Mouse (Mus musculus) embryonic facial prominence, embryonic 14.5 days (tissue): Measurements from ENCODE around the gene Adra2c. TPM values are rescaled to one million over a fixed set of nuclear protein-coding genes. Genes with fewer than 3 reads are reported as not detected.
A peak's percentile ranks its signal among the peaks of the same experiment; 100 is the strongest.

Experiments
- ATAC-seq: fragments of 200-750 bp; cut with Nextera tagmentation; 2 replicates; pipeline ENCODE4 v1.8.0; 2017; ENCODE audit warnings: low read depth, moderate number of reproducible peaks, moderate TSS enrichment
- DNase-seq: peaks from one replicate; pipeline ENCODE4 v3.0.0-alpha.2; 2015; ENCODE audit warnings: low spot score
- H3K27ac ChIP-seq: fragments of 300-500 bp; sonication (generic); replicated peaks from 2 replicates; pipeline ENCODE4 v1.5.1; 2014; ENCODE audit warnings: low read depth, mild to moderate bottlenecking, low read length, moderate library complexity
- H3K27me3 ChIP-seq: fragments of 300-500 bp; sonication (generic); replicated peaks from 2 replicates; pipeline ENCODE4 v1.6.1; 2014; ENCODE audit warnings: low read length; ENCODE audit not compliant: control insufficient read depth, insufficient read depth
- H3K36me3 ChIP-seq: fragments of 300-500 bp; sonication (generic); 2 replicates; pipeline ENCODE4 v1.6.1; 2014; ENCODE audit warnings: low read length, mixed read lengths; ENCODE audit not compliant: control insufficient read depth, insufficient read depth
- H3K4me1 ChIP-seq: fragments of 300-500 bp; sonication (generic); 2 replicates; pipeline ENCODE4 v1.6.1; 2014; ENCODE audit warnings: antibody characterized with exemption, low read length; ENCODE audit not compliant: control insufficient read depth, insufficient read depth
- H3K4me2 ChIP-seq: fragments of 300-500 bp; sonication (generic); 2 replicates; pipeline ENCODE4 v1.6.1; 2014; ENCODE audit warnings: low read depth, mild to moderate bottlenecking, low read length, moderate library complexity, mixed read lengths
- H3K4me3 ChIP-seq: fragments of 300-500 bp; sonication (generic); 2 replicates; pipeline ENCODE4 v1.5.1; 2014; ENCODE audit warnings: low read depth, mild to moderate bottlenecking, low read length
- H3K9ac ChIP-seq: fragments of 300-500 bp; sonication (generic); 2 replicates; pipeline ENCODE4 v1.6.1; 2014; ENCODE audit warnings: low read depth, mild to moderate bottlenecking, low read length, moderate library complexity, mixed read lengths
- H3K9me3 ChIP-seq: fragments of 300-500 bp; sonication (generic); 2 replicates; pipeline ENCODE4 v1.6.1; 2016; ENCODE audit warnings: low read length; ENCODE audit not compliant: control insufficient read depth
- WGBS: fragments of 180-500 bp; shearing (Covaris S2); extraction: QIAGEN DNeasy Blood & Tissue Kit; methylation state at CpG from one replicate; pipeline ENCODE4 v1.1.7; 2014; 5-methylcytosine and 5-hydroxymethylcytosine counted together
- polyA plus RNA-seq: library from polyadenylated mRNA; unstranded; fragments of >200 nt; fragmentation: Nextera tagmentation; extraction: Ambion mirVana; gene quantifications from 2 replicates; pipeline ENCODE4 v1.2.1, GENCODE M21; 2014

Gene Adra2c
- polyA plus RNA-seq, 1 experiment from 2014 or later, result 0.53 TPM

DNA sequence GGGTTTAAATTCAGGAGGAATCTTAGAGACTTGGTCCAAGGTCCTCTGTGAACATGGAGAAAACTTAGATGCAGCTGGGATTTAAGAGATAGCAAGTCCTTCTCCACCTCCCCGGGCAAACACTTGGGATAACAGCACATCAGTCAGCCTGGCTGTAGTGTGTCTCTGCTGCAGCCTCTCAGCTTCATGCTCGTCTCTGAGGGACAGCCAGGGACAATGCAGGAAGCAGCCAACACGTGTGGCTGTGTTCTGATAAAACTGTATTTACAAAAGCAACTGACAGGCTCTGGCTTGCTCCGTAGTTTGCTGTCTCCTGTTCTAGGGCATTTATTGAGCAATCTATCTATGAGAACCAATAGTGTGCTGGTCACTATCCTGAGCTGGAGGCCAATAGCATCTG is 14.4 kb upstream of the Adra2c start:
- WGBS, result 53% methylated on average over 4 of the region's 4 CpGs
- no peak overlapping the region for H3K9ac ChIP-seq
- no peaks in the 10 kb centered on the region; the same call in 1 of the 2 replicates for H3K27me3 ChIP-seq
- no peaks in the 10 kb centered on the region for H3K36me3 ChIP-seq
- H3K4me1 ChIP-seq, result no peaks in the 10 kb centered on the region
- no peak overlapping the region for H3K4me3 ChIP-seq
- ATAC-seq, result no peak
- no peak for DNase-seq
- no peak overlapping the region for H3K4me2 ChIP-seq
- H3K9me3 ChIP-seq, result no peaks in the 10 kb centered on the region
- no peak overlapping the region for H3K27ac ChIP-seq

DNA sequence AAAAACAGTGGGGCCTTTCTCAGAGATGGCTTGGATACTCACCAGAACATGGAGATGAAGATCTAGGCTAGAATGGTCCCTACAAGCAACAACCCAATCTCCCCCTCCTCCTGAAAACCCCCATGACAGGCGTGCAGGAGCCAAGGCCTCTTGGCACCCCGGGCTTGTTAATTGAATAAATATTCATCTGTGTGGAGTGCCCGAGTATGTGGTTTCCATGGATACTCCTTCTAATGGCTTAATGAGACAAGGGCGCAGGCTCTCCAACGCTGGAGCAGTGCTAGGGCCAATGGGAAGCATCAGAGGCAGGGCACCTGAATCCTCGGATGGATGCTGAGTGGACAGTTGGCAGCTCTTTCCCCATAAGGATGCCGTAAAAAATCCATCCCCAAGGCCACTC is 10.6 kb upstream of the Adra2c start:
- Histone ChIP-seq H3K9me3 (no peaks in the 10 kb centered on the region), H3K4me1 (no peaks in the 10 kb centered on the region), H3K9ac (no peak overlapping the region), H3K4me3 (no peak overlapping the region), H3K36me3 (no peaks in the 10 kb centered on the region), H3K27me3 (no peaks in the 10 kb centered on the region; the same call in 1 of the 2 replicates), H3K27ac (no peak overlapping the region), H3K4me2 (no peak overlapping the region)
- ATAC-seq (no peak), DNase-seq (no peak)
- 66% methylated on average over 7 of the region's 7 CpGs for WGBS

DNA sequence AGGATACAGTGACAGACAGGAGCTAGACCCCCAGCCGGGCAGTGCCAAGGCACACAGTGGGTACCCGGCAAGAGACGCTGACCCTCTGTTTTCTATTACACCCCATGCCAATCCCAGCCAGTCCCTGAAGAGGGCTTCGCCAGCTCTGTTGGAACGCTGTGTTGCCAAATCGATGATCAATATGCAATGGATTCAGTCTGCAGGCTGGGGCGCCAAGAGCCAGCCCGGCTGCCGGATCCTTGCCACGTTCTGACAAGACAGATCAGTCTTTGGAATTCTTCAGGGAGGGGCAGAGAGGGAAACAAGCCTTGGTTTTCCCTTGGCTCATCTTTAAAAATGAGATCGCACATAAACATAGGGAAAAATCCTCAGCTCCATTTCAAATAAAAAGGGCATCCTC is 2.8 kb upstream of the Adra2c start:
- no peaks in the 10 kb centered on the region for H3K36me3 ChIP-seq
- H3K9ac ChIP-seq, result no peak overlapping the region
- H3K27ac ChIP-seq, result no peak overlapping the region
- 0 out of 2 replicates have a peak, but pooled peaks cover 5% of the 10 kb centered on the region for H3K4me1 ChIP-seq
- H3K4me3 ChIP-seq, result no peak overlapping the region
- no peak overlapping the region for H3K4me2 ChIP-seq
- DNase-seq, result no peak
- H3K9me3 ChIP-seq, result no peaks in the 10 kb centered on the region
- peaks cover 55% of the 10 kb centered on the region for H3K27me3 ChIP-seq
- 61% methylated on average over 10 of the region's 11 CpGs for WGBS
- ATAC-seq, result no peak

DNA sequence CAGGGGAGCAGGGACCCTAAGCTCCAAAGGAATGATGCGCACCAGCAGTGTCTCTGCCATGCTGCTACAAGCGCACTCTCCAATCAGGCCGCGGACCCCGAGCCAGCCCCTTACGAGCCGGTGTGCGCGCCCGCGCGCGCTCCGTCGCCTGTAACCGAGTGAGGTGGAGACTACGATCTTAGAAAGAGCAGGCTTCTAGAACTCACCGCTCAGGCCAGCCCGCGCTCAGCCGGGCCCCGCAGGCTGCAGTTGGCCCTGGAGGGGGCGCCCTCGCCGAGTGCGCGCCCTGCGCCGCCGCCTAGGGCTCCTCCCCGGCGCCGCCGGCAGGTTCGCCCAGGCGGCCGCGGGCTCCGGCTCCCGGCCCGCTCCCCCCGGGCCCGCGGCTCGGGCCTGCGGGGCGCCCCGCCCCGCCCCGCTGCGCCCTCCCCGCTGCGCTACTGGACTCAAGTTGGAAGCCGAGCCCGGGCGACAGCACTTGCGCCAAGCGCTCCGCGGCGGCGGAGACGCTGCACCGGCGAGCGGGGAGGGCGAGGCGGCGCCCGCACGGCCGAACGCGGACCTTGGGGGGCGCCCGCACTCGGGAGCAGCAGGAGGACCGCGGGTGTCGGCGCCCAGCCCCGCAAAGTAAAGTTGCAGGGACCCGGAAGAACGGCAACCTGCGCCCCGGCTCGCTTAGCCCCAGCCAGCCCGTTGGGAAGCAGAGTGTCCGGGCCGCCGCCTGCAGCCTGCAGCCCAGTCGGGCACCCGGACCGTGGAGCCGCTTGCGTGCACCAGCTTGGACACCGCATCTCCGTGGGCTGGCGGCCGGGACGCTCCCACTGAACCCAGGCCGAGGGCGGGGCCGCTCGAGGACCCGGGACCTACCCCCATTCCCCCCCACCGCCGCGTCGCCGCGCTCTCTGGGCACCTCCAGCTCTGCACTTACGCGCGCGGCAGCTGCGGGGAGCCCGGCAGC is 899 bp downstream of the Adra2c start:
- H3K4me3 ChIP-seq, result peak overlapping the region; percentile 54
- H3K4me1 ChIP-seq, result 0 out of 2 replicates have a peak, but pooled peaks cover 5% of the 10 kb centered on the region
- peak overlapping the region; percentile 90 for H3K4me2 ChIP-seq
- peaks cover 84% of the 10 kb centered on the region for H3K27me3 ChIP-seq
- 0% methylated on average over 52 of the region's 118 CpGs for WGBS
- DNase-seq (peak; percentile 32), ATAC-seq (peak; percentile 76)
- no peaks in the 10 kb centered on the region for H3K36me3 ChIP-seq
- H3K9me3 ChIP-seq, result no peaks in the 10 kb centered on the region
- peak overlapping the region; percentile 45 for H3K9ac ChIP-seq
- no peak overlapping the region for H3K27ac ChIP-seq

DNA sequence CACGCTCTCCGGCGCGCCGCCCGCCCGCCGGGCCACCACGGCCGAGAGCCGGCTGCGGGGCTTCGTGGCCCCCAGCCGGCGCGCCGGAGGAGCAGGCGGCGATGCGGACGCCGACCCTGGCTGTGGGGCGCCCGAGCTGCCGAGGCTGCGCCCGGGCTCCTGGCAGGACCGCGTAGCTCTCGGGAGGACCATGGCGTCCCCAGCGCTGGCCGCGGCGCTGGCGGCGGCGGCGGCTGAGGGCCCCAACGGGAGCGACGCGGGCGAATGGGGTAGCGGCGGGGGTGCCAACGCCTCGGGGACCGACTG is 1.5 kb downstream of the Adra2c start:
- H3K9ac ChIP-seq, result peak overlapping the region; percentile 45

DNA sequence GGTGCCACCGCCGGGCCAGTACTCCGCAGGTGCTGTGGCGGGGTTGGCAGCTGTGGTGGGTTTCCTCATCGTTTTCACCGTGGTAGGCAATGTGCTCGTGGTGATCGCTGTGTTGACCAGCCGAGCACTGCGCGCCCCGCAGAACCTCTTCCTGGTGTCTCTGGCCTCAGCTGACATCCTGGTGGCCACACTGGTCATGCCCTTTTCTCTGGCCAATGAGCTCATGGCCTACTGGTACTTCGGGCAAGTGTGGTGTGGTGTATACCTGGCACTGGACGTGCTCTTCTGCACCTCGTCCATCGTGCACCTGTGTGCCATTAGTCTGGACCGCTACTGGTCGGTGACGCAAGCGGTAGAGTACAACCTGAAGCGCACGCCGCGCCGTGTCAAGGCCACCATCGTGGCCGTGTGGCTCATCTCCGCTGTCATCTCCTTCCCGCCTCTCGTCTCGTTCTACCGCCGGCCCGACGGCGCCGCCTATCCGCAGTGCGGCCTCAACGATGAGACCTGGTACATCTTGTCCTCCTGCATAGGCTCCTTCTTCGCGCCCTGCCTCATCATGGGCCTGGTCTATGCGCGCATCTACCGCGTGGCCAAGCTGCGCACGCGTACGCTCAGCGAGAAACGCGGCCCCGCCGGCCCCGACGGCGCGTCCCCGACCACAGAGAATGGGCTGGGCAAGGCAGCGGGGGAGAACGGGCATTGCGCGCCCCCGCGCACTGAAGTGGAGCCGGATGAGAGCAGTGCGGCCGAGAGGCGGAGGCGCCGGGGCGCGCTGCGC is 2.1 kb downstream of the Adra2c start:
- WGBS, result 3% methylated on average over 54 of the region's 75 CpGs
- Histone ChIP-seq H3K36me3 (no peaks in the 10 kb centered on the region), H3K9me3 (no peaks in the 10 kb centered on the region), H3K9ac (peak overlapping the region; percentile 45; the same call in 1 of the 2 replicates), H3K4me2 (peak overlapping the region; percentile 90), H3K27me3 (peaks cover 80% of the 10 kb centered on the region), H3K27ac (no peak overlapping the region), H3K4me1 (0 out of 2 replicates have a peak, but pooled peaks cover 5% of the 10 kb centered on the region), H3K4me3 (peak overlapping the region; percentile 54)
- ATAC-seq, result no peak
- DNase-seq, result peak; percentile 23

More for the DNA sequence above, 1.5 kb downstream of the Adra2c start:
- WGBS, result no CpG with 5 or more reads among the region's 49 CpGs
- Histone ChIP-seq H3K27me3 (peaks cover 80% of the 10 kb centered on the region), H3K4me2 (peak overlapping the region; percentile 90), H3K27ac (no peak overlapping the region), H3K9me3 (no peaks in the 10 kb centered on the region), H3K4me3 (peak overlapping the region; percentile 54), H3K4me1 (0 out of 2 replicates have a peak, but pooled peaks cover 5% of the 10 kb centered on the region), H3K36me3 (no peaks in the 10 kb centered on the region)
- ATAC-seq (no peak), DNase-seq (no peak)

DNA sequence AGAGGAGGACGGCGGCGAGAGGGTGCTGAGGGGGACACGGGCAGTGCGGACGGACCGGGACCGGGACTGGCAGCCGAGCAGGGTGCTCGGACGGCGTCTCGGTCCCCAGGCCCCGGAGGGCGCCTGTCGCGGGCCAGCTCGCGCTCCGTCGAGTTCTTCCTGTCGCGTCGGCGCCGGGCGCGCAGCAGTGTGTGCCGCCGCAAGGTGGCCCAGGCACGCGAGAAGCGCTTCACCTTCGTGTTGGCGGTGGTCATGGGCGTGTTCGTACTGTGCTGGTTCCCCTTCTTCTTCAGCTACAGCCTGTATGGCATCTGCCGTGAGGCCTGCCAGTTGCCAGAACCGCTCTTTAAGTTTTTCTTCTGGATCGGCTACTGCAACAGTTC is 2.7 kb downstream of the Adra2c start:
- ATAC-seq, result no peak
- DNase-seq, result no peak
- Histone ChIP-seq H3K4me1 (0 out of 2 replicates have a peak, but pooled peaks cover 5% of the 10 kb centered on the region), H3K9me3 (no peaks in the 10 kb centered on the region), H3K4me2 (peak overlapping the region; percentile 90), H3K9ac (no peak overlapping the region), H3K27me3 (peaks cover 75% of the 10 kb centered on the region), H3K27ac (no peak overlapping the region), H3K36me3 (no peaks in the 10 kb centered on the region), H3K4me3 (peak overlapping the region; percentile 54)
- 4% methylated on average over 21 of the region's 40 CpGs for WGBS

DNA sequence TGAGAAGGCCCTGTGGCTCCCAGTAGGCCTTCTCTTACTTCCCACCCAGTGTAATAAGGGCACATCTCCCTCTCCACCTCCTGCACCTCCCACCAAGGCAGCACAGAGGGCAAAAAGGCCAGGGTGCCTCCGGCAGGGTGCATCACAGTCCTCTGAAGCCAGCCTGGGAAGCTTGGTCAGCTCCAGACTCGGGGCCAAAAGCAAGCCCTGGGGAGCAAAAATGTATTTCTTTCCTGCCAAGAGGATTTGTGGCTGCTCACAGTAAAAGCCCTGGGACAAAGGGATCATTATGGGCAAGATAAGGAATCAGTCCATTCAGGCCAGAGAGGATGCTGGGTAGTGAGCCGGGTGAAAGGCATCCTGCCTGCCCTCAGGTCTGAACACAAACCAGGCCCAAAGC is 7.2 kb downstream of the Adra2c start:
- H3K36me3 ChIP-seq, result no peaks in the 10 kb centered on the region
- WGBS, result 27% methylated on average over 3 of the region's 3 CpGs
- no peak for ATAC-seq
- no peak overlapping the region for H3K4me3 ChIP-seq
- H3K27me3 ChIP-seq, result peaks cover 30% of the 10 kb centered on the region
- H3K27ac ChIP-seq, result no peak overlapping the region
- no peaks in the 10 kb centered on the region for H3K9me3 ChIP-seq
- no peak overlapping the region for H3K9ac ChIP-seq
- H3K4me2 ChIP-seq, result no peak overlapping the region
- no peaks in the 10 kb centered on the region for H3K4me1 ChIP-seq
- peak; percentile 12 for DNase-seq
